Mouse (Mus musculus) brain, embryonic 14.5 days (tissue): ENCODE measurements around the gene Olfr56.

Source experiments
- CTCF ChIP-seq: fragments of 200-500 bp; IDR thresholded peaks from 2 replicates; pipeline ENCODE4 v1.5.1; 2012; ENCODE audit warnings: inconsistent platforms, mild to moderate bottlenecking, moderate library complexity, borderline replicate concordance; ENCODE audit not compliant: insufficient read depth, insufficient read length; ENCODE audit errors: extremely low read depth
- POLR2A ChIP-seq: fragments of 200-500 bp; IDR thresholded peaks from 2 replicates; pipeline ENCODE4 v1.6.1; 2012; ENCODE audit warnings: mild to moderate bottlenecking, inconsistent platforms, borderline replicate concordance; ENCODE audit not compliant: poor library complexity, insufficient read depth, insufficient read length, severe bottlenecking; ENCODE audit errors: extremely low read depth

DNA sequence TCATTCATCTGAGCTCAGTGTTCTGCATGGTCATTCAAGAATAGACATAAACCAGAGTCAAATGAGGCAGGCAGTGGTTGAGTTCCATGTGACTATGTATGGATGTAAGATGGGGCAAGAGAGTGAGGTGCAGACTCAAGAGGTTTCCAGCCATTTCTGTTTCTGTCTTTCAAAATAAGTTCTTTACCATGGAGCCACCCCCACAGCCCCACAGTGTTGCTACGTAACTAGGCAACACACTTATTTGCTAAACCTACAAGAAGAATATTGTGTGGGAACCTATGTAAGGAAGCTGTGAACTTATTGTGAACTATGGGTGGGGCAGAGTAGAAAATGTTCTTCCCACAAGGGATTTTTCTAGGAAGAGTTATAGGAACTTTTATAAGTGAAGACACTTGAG lies 104.5 kb downstream of the Olfr56 start:
- TF ChIP-seq POLR2A (no peak), CTCF (no peak)
